Mouse (Mus musculus) G1E (cell line): Measurements from ENCODE around the gene Olfr313.

Experiments used
- CTCF ChIP-seq: IDR thresholded peaks from 2 replicates; pipeline ENCODE4 v1.5.1; 2012; ENCODE audit warnings: low read depth, low read length, inconsistent platforms, mixed read lengths
- POLR2AphosphoS5 ChIP-seq: IDR thresholded peaks from 2 replicates; pipeline ENCODE4 v1.6.1; 2012; ENCODE audit warnings: low read depth, low read length, inconsistent platforms; ENCODE audit not compliant: insufficient replicate concordance
- TAL1 ChIP-seq: conservative IDR thresholded peaks from 2 replicates; pipeline ENCODE4 v1.6.1; 2012; ENCODE audit warnings: low read depth, low read length, inconsistent platforms, mixed read lengths

DNA sequence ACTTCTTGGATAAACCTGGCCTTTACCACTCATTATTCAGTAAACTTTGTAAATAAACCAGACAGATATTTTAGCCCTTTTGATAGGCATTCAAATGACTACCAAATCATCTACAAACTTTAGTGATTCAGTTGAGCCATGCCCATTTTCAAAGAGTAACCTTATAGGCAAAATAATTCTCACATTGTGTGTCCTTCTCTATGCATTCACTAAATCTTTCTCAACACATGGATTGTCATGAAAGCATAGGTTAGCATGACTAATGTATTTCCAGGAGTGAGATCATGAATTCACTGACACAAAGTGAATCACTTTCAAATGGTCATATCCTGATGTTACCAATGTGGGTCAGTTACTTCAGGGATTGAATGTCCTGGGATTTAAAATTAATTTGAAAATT, 41.9 kb upstream of the Olfr313 start, which contains the start of gene Olfr315:
- no peak for TF ChIP-seq CTCF
- no peak for TF ChIP-seq POLR2AphosphoS5
- TF ChIP-seq TAL1 = no peak
